Mouse (Mus musculus) cerebellum, adult 2 months (tissue): ENCODE results near the gene Nicn1.

Source experiments
- CTCF ChIP-seq: fragments of 200-500 bp; IDR thresholded peaks from 2 replicates; pipeline ENCODE4 v1.5.1; 2011; ENCODE audit warnings: low read depth, mild to moderate bottlenecking, control low read depth, low read length, moderate library complexity, borderline replicate concordance; ENCODE audit not compliant: insufficient read depth
- POLR2A ChIP-seq: fragments of 200-500 bp; IDR thresholded peaks from 2 replicates; pipeline ENCODE4 v1.6.1; 2011; ENCODE audit warnings: low read length, control low read depth, borderline replicate concordance; ENCODE audit not compliant: insufficient read depth

- TF ChIP-seq CTCF: peak; percentile 78
- no peak for TF ChIP-seq POLR2A
These were observed 5.8 kb upstream of the Nicn1 start for GRCm38 (mm10) chr9:108284410-108284809.
